Mouse (Mus musculus): Measurements from ENCODE around the gene Carmil1.

Gene Carmil1

DNA sequence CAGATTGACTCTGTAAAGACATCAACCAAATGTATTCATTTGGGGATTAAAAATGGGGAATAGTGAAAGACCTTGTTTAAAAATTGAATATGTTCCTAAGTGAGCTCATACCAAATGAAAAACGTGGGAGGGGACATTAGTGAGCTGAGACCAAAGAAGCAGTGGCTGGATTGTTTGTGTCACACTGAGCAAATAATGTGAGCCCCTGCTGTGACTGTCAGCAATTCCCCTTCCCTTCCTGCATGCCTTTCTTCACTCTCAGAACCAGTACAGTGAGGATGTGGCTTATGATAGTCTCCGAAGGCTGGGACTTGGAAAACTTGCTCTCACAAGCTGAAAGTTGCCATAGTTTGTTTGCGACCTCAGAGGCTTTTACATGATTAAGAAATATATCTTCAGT, 295.5 kb downstream of the Carmil1 start:
- no peak for ATAC-seq (ENCODE audit: insufficient number of reproducible peaks, low FRiP score, low TSS enrichment)

- no peak for ATAC-seq (ENCODE audit: insufficient number of reproducible peaks, low FRiP score, low TSS enrichment)
Measured at GRCm38 (mm10) chr13:23972271-23972670, 308.3 kb downstream of the Carmil1 start.

DNA sequence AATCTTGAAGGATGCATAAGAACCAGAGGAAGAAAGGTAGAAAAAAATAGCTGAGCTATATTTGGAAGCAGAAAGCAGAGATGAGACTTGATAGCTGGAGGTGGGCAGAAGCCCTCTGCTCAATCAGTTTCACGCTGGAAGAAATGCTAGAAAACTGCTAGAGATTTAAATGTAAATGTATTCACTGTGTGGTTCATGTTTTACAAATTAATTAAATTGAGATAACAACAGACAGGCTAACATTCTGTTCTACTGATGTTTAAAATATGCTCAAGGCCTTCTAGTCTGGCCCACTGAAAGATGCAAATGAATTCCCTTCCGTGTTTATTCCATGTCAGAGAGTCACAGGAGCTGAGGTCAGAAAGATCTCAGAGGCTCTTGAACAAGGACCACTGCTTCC, 308.7 kb downstream of the Carmil1 start:
- ATAC-seq (ENCODE audit: insufficient number of reproducible peaks, low FRiP score, low TSS enrichment), result no peak

GRCm38 (mm10) chr13:23964909-23965308, 315.7 kb downstream of the Carmil1 start:
- ATAC-seq (ENCODE audit: insufficient number of reproducible peaks, low FRiP score, low TSS enrichment), result no peak

Measured in cerebellum, adult (tissue).